Comparison of ENCODE assay signal across 8 mouse cellular contexts in genomic region chr2:51830286-51830944, GRCm38 (mm10).
DNase-seq lines count a peak whose midpoint lies in the region; ATAC-seq lines count a peak whose summit lies in the region.

No protein-coding gene starts in this region.

- intact Hi-C loops in heart, postnatal 36 days (cut with DNase I), result loop anchor here (2.0 to 5.0 kb wide), 2 partner anchors 683 to 1522 kb away; partner anchors contain the start of gene Rnd3

- H3K9me3 ChIP-seq in embryonic facial prominence, embryonic 10.5 days, result no peaks in the 10 kb centered on the region

- peak; percentile 3 for DNase-seq in cerebellum, adult 11 months
- DNase-seq in adipocyte (ENCODE audit: low spot score), result peak; percentile 88
- peak; percentile 61 for DNase-seq in embryonic facial prominence, embryonic 10.5 days (ENCODE audit: low spot score)
- DNase-seq in heart, postnatal 36 days, result peak; percentile 50 to 58
- peak; percentile 40 for DNase-seq in large intestine, adult 2 months (ENCODE audit: low read depth, low spot score)
- peak; percentile 46 to 70 for DNase-seq in lung, postnatal 4 days
- peak; percentile 66 to 77 for DNase-seq in right cerebral cortex, postnatal 10 days (ENCODE audit: low spot score in 2 of 2)

- no peaks in the 10 kb centered on the region for H3K27me3 ChIP-seq in embryonic facial prominence, embryonic 10.5 days (replicated peaks; ENCODE audit: low read depth, poor library complexity, severe bottlenecking)

- ATAC-seq in cerebellum, adult (ENCODE audit: insufficient number of reproducible peaks, low FRiP score, low TSS enrichment), result no peak

- no peaks in the 10 kb centered on the region for H3K36me3 ChIP-seq in embryonic facial prominence, embryonic 10.5 days (replicated peaks)

- H3K4me3 ChIP-seq in embryonic facial prominence, embryonic 10.5 days, result no peak overlapping the region

- WGBS in embryonic facial prominence, embryonic 10.5 days, result 46% methylated on average over 7 of the region's 7 CpGs
- WGBS in large intestine, adult 2 months, result 28% methylated on average over 7 of the region's 7 CpGs

- H3K4me1 ChIP-seq in embryonic facial prominence, embryonic 10.5 days, result peaks cover 11% of the 10 kb centered on the region

- no peak overlapping the region for H3K27ac ChIP-seq in embryonic facial prominence, embryonic 10.5 days (replicated peaks)

Comparison
In these comparisons a context has a peak if more than half of its experiments do, and no peak if none do; other contexts are left out.
1. DNase-seq: peak in every context shown above with its lines; median percentile 88 in adipocyte; 72 in right cerebral cortex, postnatal 10 days; 61 in embryonic facial prominence, embryonic 10.5 days; 58 in lung, postnatal 4 days; 54 in heart, postnatal 36 days; 40 in large intestine, adult 2 months; 3 in cerebellum, adult 11 months.